Mouse (Mus musculus): ENCODE measurements around the gene Ccdc92b.

GRCm38 (mm10) chr11:74674713-74675112 lies 55.3 kb downstream of the Ccdc92b start:
- TF ChIP-seq POLR2AphosphoS2 (IDR thresholded peaks at IDR 0.05; ENCODE audit: insufficient read length, low read depth) (peak; percentile 41), TCF12 (IDR thresholded peaks at IDR 0.05; ENCODE audit: insufficient read depth, poor library complexity, severe bottlenecking) (no peak), POLR2A (IDR thresholded peaks at IDR 0.05; ENCODE audit: insufficient read length, low read depth) (no peak), MYOD1 (IDR thresholded peaks at IDR 0.05; ENCODE audit: control insufficient read depth in 1 of 3, insufficient read length in 2 of 3, low read depth in 2 of 3) (no peak), USF1 (IDR thresholded peaks at IDR 0.05; ENCODE audit: low read depth) (no peak), E2F4 (IDR thresholded peaks at IDR 0.05; ENCODE audit: insufficient read depth) (no peak), CEBPB (IDR thresholded peaks at IDR 0.05; ENCODE audit: insufficient read depth, poor library complexity, severe bottlenecking) (no peak), MAX (IDR thresholded peaks at IDR 0.05; ENCODE audit: low read depth) (no peak), SRF (IDR thresholded peaks at IDR 0.05; ENCODE audit: control insufficient read depth, insufficient read length, low read depth) (no peak), REST (IDR thresholded peaks at IDR 0.05; ENCODE audit: insufficient read depth, insufficient read length) (no peak), MYOG (IDR thresholded peaks at IDR 0.05; ENCODE audit: control insufficient read depth in 1 of 3, insufficient read depth in 1 of 3, insufficient read length in 2 of 3, low read depth in 2 of 3) (no peak), TCF3 (IDR thresholded peaks at IDR 0.05; ENCODE audit: insufficient read length, low read depth) (no peak)
